Mouse (Mus musculus): ENCODE results near the gene Esd.

The Esd gene

DNA sequence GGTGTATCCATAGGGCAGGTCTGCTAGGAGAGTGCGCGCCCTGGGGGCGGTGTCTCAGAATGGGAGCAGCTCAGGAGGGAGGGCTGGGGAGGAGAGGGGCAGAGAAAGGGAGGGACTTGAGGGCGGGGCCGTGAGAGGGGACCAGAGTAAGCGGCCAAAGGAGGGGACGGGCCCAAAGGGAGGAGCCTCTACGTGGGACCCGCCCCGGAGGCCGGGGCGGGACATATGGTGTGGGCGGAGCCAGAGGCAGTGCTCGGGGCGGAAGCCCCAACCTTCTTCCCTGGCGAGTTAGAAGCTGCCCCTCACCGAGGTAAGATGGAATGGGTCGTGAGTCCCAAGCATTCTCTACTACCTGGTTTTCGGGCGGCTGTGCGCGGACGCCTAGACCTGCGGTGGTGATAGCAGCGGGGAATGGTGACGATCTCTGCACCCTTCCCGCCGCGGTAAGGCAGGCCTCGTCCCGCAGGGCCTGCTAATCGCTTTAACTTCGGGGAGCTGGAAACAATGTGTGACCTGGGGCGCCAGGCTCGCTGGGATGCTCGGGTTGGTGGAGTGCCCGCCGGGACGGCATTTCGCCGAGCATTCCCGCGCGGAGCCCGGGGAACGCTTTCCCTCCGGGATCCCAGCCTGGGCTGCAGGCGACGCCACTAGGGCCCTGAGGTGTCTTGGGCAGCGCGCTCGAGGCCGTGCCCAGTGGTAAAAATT lies at the start of gene Esd:
Gene Esd, plus strand, starts transcription at position 219 of the 705 bp plus-strand sequence.
- DNase-seq: peak; percentile 94

- DNase-seq: no peak
These were observed 47.7 kb upstream of the Esd start for GRCm38 (mm10) chr14:74684298-74684978.

DNA sequence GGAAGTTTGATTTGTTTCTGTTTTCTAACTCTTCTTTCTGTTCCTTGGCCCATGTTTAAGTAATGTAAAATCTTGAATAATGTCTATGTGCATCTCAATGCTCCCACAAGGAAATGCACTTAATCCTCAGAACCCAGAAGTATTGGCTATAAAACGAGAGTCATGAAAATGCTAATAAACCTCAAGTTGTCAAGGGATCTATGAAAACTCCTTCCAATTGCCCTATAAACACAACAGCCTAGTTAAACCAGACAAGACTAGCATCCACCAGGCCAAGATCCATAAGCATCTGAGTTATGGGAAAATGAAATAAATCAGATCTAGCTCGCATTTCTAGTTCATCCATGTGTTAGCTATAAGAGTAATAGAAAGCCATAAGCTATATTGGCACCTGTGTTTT lies 40.1 kb upstream of the Esd start:
- DNase-seq: no peak

- no peak for DNase-seq
These were observed 35.3 kb upstream of the Esd start for GRCm38 (mm10) chr14:74696766-74697165.

DNA sequence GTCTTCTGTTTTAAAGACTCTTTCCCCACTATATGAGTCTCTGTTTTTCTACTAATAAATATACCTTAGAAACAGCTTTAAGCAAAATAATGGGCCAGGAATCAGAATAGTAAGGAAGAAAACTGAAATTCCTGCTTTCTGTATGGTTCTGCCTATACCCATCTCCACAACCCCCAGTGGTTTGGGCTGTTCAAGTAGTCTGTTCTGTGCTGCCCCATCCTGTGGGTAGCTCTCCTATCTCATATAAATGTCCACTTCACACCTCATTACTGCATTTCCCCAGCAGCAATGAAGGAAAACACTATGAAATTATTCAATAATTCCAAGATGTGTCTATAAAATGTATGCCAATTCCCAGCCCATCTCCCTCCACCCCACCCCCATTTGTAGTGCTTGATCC lies 34.7 kb upstream of the Esd start:
- no peak for DNase-seq

DNA sequence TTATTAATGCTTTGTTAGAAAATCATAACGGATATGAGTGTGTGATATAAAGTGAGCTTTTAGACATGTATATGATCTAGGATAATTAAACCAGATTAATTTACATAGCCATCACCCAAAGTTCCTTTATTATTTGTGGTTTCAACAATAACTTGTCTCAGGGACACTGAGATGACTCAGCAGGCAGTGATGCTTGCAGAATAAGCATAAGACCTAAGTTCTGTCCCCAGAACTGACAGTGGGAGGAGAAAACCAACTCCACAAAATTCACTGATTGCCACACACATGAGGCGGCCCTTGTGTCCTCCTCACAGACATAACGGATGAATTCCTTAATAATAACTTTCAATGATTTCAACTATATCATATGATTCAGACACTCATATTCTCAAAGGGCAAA lies 32.9 kb upstream of the Esd start:
- DNase-seq: no peak

DNA sequence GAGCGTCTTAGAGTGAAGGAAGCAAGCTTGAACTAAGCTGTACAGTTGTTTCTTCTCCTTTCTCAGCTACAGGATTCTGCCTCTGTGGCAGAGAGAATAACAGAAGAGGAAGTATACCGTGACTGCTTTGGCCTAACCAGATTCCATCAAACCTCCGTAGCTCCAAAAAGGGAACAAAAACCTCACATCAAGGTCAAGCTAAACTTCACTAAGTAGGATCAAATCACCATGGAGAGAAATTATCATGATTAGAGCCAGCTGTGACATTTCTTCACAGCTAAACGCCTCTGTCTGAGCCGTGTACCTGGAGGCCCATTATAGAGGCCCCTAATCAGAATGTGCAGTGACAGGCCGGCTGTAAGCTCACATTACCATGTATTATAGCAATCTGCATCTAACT lies 28.2 kb upstream of the Esd start:
- no peak for DNase-seq

- DNase-seq: peak; percentile 41
These were observed 23.0 kb upstream of the Esd start for GRCm38 (mm10) chr14:74709054-74709453.

DNA sequence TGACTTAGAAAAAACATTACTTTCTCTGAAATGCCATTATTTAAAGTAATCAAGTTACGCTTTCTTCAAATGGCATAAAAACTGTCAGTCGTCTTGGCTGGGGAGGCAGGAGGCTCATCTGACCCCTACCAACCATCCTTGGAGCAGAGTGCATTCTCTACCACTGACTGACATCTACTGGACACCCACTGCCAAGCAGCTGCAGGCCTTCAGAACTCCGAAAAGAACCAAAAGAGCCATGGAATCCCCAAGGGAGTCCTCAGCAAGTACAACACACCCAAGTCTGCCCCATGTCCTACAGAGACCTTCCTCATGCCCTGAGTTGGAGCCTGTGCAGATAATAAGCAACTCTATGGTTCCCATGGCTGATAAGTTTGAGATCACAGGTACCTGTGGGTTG lies 8.6 kb upstream of the Esd start:
- DNase-seq: no peak

DNA sequence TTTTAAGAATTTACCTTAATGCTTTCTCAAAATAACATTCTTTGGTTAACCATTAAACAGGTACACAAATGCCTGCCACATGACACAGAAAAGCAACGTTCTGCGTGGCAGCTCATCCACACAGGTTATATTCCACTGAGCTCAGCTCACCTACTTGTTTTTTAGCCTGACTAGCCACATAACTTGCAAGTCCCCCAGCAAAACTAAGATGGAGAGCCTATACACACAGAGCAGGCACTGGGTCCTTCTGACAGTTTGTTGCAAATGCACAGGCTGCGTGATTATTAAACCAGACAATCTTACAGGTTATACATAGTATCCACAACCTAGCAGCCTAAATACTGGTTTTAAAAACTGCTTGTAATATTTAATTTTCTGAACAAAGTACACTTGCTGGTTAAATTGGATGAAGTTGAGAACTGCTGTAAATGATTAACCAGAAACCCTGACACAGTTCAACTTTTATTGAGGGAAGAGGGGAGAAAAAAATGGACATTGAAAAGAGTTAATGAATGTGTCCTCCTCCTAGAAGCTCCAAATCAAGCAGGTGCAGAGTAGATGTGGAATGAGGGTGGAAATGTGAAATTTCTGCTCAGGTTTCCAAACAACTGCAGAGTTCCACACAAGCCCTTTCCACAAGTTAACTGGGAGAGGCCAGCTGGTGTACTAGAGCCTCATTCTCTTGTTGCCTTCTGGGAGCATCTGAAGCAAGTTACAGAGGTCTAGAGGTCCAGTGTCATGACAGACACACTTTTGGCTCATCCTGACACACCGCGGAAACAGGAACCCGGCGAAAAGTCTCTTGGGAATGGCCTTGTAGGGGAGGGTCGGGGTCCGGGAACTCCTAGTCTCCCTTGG lies 647 bp upstream of the Esd start:
- DNase-seq: no peak

DNA sequence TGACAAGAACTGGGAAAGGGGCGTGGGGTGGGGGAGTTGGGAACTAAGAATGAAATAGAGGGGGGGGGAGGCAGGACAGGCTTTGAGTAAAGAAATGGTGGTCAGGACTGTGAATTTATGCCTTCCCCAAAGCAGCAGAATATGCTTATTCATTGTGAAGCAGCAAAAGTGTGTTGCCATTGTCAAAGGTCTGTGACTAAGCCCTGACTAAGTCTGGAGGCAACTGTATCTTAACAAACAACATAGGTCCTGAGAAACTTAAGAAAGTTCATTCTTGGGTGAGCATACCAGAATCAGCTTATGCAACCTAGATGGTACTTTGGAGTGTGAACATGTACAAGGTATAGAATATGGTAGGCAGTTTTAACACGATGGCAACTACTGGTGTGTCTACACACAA lies 1.3 kb downstream of the Esd start:
- no peak for DNase-seq

GRCm38 (mm10) chr14:74735471-74735870 lies 3.4 kb downstream of the Esd start:
- no peak for DNase-seq

GRCm38 (mm10) chr14:74736850-74737249 lies 4.8 kb downstream of the Esd start:
- DNase-seq: no peak

GRCm38 (mm10) chr14:74764191-74764918 lies 32.3 kb downstream of the Esd start:
- DNase-seq: peak; percentile 85

DNA sequence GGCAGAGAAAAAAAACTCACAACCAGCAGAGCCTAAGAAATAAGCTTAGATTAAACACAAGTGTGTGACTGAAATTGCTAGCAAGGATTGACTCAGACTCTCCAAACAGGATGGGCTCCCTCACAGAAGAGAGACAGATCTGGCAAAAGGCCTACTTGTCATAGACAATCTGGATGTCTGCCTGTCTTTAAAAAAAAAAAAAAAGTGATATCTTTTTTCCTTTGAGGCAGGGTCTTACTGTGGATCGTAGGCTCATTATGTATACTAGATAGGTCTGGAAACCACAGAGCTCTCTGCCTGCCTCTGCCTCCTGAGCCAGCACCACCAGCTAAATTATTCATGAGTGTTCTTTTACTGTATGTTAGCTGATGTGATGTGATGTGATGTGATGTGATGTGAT lies 35.8 kb downstream of the Esd start:
- no peak for DNase-seq

DNA sequence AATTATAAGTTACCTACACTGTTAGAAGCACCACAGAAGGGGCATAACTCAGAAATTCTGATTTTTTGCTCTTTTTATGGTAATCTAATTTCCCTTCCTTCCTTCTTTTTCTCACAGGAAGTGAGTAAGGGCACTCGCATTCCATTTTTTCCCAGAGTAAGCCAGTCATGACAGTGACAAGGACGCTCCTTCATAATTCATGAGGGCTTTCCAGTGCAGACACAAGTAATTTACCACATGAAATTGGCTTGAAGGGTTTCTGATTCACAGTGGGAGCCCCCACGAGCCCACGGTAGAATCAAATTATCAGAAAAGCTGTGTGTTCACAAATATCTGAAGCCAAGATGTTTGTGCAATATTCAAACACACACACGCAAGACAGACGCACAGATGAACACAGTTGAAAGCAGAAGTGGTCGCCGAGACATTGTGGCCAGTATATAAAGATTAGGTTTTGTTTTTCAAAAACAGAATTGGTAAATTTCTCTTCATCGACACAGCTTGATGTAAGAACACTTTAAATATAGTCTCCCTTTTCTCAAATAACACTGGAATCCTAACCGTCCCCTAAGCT lies 42.0 kb downstream of the Esd start:
- no peak for DNase-seq

DNA sequence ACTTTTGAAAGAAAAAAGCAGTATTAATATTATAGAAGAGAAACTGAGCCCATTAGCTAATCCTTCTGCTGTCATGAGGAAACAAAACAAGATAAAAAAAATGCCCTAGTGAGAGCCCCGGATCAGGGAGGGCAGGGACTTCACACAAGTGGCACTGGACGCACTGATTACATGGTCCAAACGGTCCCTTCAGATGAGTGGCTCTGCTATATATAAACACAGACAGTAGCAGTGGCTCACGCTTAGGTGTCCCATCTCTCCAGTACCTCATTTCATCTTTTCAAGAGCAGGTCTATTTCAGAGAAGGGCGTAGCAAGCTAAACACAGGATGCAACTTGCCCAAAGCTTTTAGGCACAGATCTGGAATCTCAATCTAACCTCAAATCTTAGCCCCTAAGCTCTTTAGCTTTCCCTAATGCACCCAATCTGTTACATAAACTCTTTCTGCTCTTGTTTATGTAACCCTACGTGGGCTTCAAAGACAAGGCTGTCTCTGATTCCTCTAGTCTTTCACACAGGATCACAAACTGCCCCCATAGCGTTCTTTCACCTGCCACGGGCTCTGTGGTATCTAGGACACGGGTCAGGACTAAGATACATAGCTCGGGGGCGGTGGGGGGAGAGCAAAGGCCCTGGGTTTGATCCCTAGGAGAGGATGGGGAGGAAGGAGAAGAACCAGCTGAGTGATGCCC lies 52.3 kb downstream of the Esd start:
- DNase-seq: no peak

DNA sequence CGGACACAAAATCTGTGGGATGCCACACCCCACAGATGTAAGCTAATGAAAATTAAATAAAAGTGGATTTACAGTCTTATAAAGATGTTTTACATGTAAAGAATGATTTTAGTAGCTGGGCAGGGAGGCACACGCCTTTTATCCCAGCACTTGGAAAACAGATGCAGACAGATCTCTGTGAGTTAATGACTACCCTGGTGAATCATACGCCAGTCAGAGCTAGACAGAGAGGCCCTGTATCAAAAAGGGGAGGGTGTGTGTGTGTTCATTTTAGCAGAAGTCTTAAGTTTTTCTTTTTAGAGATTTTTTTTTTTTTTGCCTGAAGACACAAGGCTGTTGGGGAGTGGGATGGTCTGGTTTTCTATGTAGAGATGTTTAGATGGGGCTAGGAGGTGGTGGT lies 55.6 kb downstream of the Esd start:
- no peak for DNase-seq

DNA sequence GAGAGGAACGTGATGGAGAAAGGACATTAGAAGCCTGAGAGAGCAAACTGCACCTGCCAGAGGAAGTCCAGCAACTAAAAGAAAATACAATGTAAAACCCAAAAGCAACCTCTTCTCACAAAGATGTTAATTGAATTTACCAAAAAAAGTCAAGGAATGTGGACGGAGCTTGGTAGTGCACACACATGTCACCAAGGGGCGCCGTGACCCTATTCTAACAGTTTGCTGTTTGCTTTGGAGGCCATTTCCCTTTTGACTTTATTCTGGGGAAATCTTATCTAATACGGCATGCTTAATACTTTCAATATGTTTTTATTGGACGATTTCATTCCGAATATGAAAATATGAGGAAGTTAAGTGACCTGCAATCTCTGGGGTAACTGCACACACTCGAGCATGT lies 56.7 kb downstream of the Esd start:
- peak; percentile 10 for DNase-seq

GRCm38 (mm10) chr14:74790535-74790934 lies 58.4 kb downstream of the Esd start:
- no peak for DNase-seq

DNA sequence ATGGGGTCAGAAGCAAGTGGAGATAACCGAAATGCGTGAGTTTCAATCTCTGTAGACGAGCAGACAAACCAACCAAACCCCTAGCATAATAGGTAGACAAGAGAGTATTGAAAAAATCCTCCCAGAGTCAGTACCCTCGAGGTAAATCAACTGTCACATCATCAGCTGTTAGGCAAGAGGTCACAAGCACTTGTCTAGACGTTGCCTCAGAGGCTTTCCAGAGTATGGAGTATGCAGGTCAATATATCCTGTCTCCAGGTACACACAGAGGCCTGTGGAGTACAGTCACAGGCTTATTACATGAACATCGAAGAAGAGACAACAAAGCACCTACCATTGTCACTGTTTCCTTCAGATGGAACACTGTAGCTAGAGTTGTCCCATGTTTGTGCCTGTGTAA lies 60.7 kb downstream of the Esd start:
- DNase-seq: no peak

DNA sequence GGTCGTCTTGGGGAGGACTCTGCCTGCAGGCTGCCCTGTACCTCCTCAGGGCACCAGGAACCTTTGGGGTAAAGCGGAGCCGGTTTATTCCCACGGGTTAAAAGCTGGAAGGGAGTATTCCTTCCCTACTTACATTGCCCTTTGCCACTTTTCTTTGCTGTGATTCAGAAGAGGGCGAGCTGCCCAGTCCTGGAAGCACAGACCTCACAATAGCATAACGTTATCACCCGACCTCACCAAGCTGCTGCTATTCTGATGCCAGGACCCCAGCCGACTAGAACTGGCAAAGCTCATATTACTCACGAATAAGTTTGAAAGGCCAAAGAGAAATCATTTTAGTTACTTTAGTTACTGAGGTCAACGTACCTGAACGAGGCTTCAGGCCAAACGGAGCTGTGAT lies 62.8 kb downstream of the Esd start:
- DNase-seq: no peak
